Mouse (Mus musculus) left cerebral cortex, adult 11 months (tissue): ENCODE results near the gene Grk2.

Source experiments
- DNase-seq: peaks from one replicate; pipeline ENCODE4 v3.0.0; 2022; ENCODE audit warnings: low spot score

Gene Grk2

GRCm38 (mm10) chr19:4302936-4303639 lies 2.9 kb downstream of the Grk2 start:
- DNase-seq: no peak

- DNase-seq: no peak
These were observed 4.0 kb downstream of the Grk2 start for GRCm38 (mm10) chr19:4301735-4302651.

DNA sequence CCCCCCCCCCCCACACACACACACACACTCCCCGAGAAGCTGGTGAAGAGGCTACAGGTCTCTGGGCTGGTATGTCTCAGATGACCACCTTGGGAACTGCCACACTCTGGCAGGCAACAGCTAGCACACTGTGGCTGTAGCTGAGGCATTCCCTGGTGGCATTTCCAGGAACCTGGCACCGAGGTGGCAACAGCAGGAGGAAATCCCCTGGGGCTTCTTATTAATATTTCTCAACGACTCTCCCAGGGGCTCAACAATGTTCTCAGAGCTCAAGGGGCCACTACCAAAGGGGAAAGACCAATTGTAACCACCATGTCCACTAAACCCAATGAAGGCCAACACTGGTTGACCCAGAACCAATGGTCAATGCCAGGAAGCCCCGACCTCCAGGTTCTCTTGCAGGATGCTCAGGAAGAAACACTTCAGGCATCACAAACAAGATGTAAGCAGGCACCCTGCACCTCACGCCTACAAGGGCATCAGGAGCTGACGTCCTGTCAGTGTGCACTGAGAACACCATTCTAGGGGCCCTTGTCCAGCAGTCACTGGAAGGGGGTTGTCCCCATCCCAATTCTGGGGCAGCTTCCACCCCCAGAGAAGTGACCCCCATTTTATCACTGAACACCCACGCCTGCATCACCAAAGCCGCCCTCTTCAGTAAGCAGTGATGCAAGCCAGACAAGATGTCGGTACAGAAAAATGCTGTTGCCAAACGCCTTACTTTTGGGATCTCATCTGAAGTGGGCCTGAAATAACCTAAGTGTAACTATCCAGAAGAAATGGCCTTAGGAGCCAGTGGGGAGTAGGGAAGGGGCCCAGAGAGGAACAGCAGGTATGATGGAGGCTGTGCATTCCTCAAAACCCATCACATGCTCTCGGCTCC lies 4.9 kb downstream of the Grk2 start:
- DNase-seq: no peak

- no peak for DNase-seq
These were observed 5.7 kb downstream of the Grk2 start for GRCm38 (mm10) chr19:4300271-4300704.

GRCm38 (mm10) chr19:4299574-4300270 lies 6.3 kb downstream of the Grk2 start:
- no peak for DNase-seq

DNA sequence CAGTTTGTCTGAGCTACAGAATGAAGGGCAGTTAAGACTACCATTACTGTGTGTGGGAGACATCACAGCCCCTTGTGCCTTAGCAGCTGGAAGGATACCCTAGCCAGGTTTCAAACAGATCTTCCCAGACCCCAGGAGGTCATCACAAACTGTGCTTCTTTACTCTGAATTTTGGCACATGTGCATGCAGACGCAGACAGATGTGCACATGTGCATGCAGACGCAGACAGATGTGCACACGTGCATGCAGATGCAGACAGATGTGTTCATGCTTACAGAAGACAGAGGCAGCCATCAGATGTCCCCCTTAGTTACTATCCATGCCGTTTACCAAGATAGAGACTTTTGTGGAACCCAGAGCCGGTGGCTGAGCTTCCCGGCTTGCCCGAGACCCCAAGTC lies 6.9 kb downstream of the Grk2 start:
- DNase-seq: no peak

- DNase-seq: no peak
These were observed 7.5 kb downstream of the Grk2 start for GRCm38 (mm10) chr19:4298322-4299121.

DNA sequence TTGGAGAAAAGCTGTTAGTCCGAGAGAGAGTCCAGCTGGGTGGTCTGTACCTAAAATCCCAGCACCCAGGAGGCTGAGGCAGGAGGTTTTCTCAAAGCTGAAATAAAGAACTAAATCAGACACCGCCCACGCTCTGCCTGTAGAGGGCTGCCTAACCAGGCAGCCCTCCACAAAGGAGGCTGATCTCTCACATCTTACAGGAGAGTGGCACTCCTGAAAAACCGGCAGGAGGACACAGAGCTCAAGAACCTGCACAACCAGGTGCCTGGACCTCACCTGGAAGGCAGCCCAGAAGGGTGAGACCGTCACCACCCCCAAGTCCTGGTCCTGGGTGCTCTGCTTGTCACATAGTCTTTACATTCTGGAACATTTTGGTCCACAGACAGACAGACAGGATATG lies 8.2 kb downstream of the Grk2 start:
- no peak for DNase-seq

GRCm38 (mm10) chr19:4296611-4297010 lies 9.4 kb downstream of the Grk2 start:
- no peak for DNase-seq

GRCm38 (mm10) chr19:4295391-4295790 lies 10.6 kb downstream of the Grk2 start:
- no peak for DNase-seq

- DNase-seq: no peak
These were observed 11.5 kb downstream of the Grk2 start for GRCm38 (mm10) chr19:4294381-4295097.

DNA sequence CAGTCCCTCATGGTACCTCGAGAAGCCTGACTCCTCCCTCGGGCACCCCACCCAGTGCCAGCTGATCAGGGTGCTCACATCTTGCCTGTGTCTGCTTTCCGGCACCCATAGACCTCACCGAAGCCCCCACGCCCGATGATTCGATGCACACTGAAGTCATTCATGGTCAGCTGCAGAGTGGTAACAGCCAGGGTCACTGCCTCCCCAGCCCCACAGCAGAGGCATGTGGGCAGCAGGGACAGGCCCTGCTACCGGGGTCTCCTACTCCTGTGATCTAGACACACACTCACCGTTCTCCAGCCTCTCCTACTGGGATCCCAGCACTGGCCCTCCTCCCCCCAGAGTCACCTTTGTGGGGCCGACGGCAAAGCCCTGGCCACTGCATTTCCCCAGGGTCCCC lies 14.9 kb downstream of the Grk2 start:
- no peak for DNase-seq

DNA sequence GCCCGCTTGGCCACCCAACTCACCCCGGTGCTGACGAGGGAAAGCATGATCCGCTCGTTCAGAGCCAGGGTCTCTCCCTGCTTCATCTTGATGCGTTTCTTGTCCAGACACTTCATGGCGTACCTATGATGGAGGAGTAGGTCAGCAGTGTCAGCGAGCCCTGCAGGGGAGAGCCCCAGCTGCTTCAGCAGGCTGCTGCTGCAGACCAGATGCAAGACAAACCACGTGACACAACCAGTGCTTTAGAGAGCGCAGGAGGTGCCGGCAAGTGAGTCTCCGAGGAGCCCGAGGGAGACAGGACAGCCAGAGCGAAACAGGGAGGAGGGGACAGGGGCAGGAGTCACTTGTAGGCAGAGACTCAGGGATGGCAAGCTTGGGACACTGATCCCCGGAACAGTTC lies 15.3 kb downstream of the Grk2 start:
- no peak for DNase-seq

DNA sequence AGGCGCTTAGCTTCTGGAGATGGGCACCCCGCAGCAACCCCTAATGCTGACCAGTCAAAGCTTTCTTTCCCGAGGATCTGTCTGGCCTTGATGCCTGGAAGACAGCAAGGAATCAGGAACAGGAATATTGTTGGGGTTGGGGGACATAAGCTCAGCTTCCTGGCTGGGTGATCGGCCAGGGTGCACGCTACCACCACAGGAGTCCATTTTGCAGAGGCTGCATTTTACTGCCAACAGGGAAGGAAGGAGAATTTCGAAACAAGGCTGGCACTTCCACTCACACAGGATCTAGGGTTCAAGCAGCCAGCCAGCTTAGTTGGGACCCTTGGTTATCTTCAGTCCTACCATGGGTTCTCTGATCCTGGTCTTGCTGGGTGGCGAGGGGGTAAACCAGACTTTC lies 22.4 kb downstream of the Grk2 start:
- DNase-seq: no peak

GRCm38 (mm10) chr19:4282898-4283553 lies 23.0 kb downstream of the Grk2 start, which contains the start of gene Ankrd13d:
Ankrd13d (minus strand) TSS chr19:4283137.
- peak; percentile 88 for DNase-seq

GRCm38 (mm10) chr19:4280425-4280824 lies 25.6 kb downstream of the Grk2 start:
- DNase-seq: no peak

DNA sequence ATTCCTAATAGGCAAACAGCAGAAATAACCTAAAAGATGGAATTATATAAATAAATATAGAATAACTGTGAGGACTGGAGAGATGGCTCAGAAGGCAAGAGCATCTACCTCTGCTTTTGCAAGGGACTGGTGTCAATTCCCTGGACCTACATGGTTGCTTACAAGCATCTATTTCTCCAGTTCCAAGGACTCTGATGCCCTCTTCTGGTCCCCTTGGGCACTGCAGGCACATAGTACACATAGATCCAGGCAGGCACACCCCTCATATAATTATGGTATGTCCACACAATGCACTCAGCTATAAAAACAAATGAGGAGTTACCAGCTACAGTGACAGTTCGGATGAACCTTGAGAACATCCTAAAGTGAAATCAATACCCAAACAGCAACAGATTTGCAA lies 26.5 kb downstream of the Grk2 start:
- no peak for DNase-seq

- no peak for DNase-seq
These were observed 35.0 kb downstream of the Grk2 start for GRCm38 (mm10) chr19:4270972-4271371.

DNA sequence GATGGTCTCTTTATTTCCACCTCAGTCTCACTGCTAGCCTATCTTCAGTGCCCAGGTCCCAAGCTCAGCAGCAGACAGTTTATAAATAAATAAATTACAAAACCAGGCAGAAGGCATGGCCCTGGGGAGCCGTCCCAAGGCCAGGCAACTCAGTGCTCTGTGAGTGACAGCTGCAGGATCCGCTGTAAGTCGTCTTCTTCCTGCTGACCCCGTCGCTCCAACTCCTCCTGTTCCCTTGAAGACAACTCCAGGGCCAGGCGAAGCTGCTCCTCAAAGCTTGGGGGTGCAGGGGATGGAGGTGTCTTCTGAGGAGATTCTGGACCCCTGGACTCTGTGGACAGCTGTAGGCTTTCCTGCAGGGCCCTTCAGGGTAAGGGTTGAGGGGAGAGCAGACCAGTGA lies 35.8 kb downstream of the Grk2 start:
- no peak for DNase-seq
